16 mouse cellular contexts compared by ENCODE assay signal in genomic region chrX:77307374-77307773, GRCm38 (mm10).
"Had no signal": no experiment of that assay in that cellular context is flagged by ENCODE, and none has a peak within 500 bp of the region (broad histone marks: within the 10 kb centered on the region; RNA-seq: fewer than 3 reads in every experiment).

No protein-coding gene starts in this region.

- H3K4me1 ChIP-seq: neural tube, embryonic 13.5 days; neural tube, embryonic 15.5 days; stomach, embryonic 15.5 days had no signal

- H3K36me3 ChIP-seq: neural tube, embryonic 13.5 days; neural tube, embryonic 15.5 days; stomach, embryonic 15.5 days had no signal

- H3K27me3 ChIP-seq: neural tube, embryonic 13.5 days; neural tube, embryonic 15.5 days; stomach, embryonic 15.5 days had no signal

- H3K9ac ChIP-seq: neural tube, embryonic 13.5 days; neural tube, embryonic 15.5 days; stomach, embryonic 15.5 days had no signal

- H3K4me2 ChIP-seq: neural tube, embryonic 13.5 days; neural tube, embryonic 15.5 days; stomach, embryonic 15.5 days had no signal

- H3K4me3 ChIP-seq: neural tube, embryonic 13.5 days; neural tube, embryonic 15.5 days; stomach, embryonic 15.5 days had no signal

- H3K9me3 ChIP-seq: neural tube, embryonic 13.5 days; neural tube, embryonic 15.5 days; stomach, embryonic 15.5 days had no signal

- DNase-seq: retina, postnatal 1 day; right cerebral cortex, adult 18-20 months; right cerebral cortex, postnatal 14 days; right cerebral cortex, postnatal 25 days; right cerebral cortex, postnatal 4 days; spleen, adult 18-20 months; thymus, adult 18-20 months; thymus, adult 2 months; thymus, postnatal 14 days; thymus, postnatal 25 days; thymus, postnatal 36 days; thymus, postnatal 4 days had no signal

- H3K27ac ChIP-seq: neural tube, embryonic 13.5 days; neural tube, embryonic 15.5 days; stomach, embryonic 15.5 days; stomach, postnatal 0 days had no signal
